Mouse (Mus musculus): ENCODE data around the gene Hyal1. TPM values are rescaled to one million over a fixed set of nuclear protein-coding genes. Genes with fewer than 3 reads are reported as not detected.

The Hyal1 gene
- total and polyA plus RNA-seq, 3 experiments, result 0.40 to 0.59 TPM; not detected in 1

DNA sequence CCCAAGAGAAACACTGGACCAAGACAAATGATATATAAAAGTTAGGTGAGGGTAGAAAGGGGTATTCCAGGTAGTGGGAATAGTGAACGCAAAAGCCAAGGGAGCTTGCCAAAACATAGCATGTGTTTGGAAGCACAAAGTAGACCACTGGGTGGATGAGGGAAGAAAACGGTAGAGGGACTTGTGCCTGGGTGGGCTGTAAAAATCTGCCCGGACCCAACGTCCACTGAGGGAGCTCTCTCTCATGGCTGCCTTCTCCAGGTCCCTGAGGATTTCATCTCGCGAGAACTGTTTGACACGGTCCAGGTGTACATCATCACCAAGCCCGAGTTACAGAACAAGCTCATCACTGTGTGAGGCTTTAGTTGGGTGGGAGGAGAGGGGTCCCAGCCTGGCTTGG, 34.0 kb upstream of the Hyal1 start:
- dilution Hi-C loops (cut with MboI; ENCODE audit: extremely low pct_ligation_motif_present, extremely low pct_unique_long_range_greater_than_20kb, low sequenced_read_pairs), result no loop called here
- peak overlapping the region; percentile 95 for H3K4me2 ChIP-seq (ENCODE audit: insufficient read depth, low read depth, poor library complexity, severe bottlenecking)
- in situ Hi-C loops (cut with MboI; ENCODE audit: low pct_ligation_motif_present, low pct_unique_long_range_greater_than_20kb, low sequenced_read_pairs), result no loop called here
- H3K4me1 ChIP-seq (ENCODE audit: control insufficient read depth in 1 of 2, insufficient read depth in 2 of 2), result peaks cover 5 to 40% of the 10 kb centered on the region in 2 experiments; a peak in 2 of 4 replicates
- H3K27me3 ChIP-seq (replicated peaks), result no peaks in the 10 kb centered on the region
- H3K36me3 ChIP-seq (replicated peaks in 1 of 2; ENCODE audit: control insufficient read depth in 1 of 2, insufficient read depth in 1 of 2, low read length in 1 of 2), result peaks cover 44 to 54% of the 10 kb centered on the region in 2 experiments
- no peak for DNase-seq (ENCODE audit: extremely low read depth)
- no peaks in the 10 kb centered on the region for H3K9me3 ChIP-seq (replicated peaks; ENCODE audit: low read length)
- TF ChIP-seq MAZ (IDR thresholded peaks at IDR 0.05; ENCODE audit: low read depth, low read length), result no peak
- TF ChIP-seq CHD2 (IDR thresholded peaks at IDR 0.05; ENCODE audit: low read length), result peak; percentile 75
- no peaks in the 10 kb centered on the region; the same call in 1 of the 2 replicates for H3K79me2 ChIP-seq (replicated peaks; ENCODE audit: control insufficient read depth, extremely low read depth, insufficient read depth, poor library complexity, severe bottlenecking)
- no peak overlapping the region for H3K27ac ChIP-seq (ENCODE audit: insufficient read depth, low read depth)
- H3K9ac ChIP-seq (ENCODE audit: insufficient read depth, low read depth), result peak overlapping the region; percentile 77
- H3K4me3 ChIP-seq (replicated peaks in 1 of 3; ENCODE audit: low read depth in 2 of 3, low read length in 2 of 3, poor library complexity in 1 of 3), result peak overlapping the region; percentile 63 to 76 (median 70)

DNA sequence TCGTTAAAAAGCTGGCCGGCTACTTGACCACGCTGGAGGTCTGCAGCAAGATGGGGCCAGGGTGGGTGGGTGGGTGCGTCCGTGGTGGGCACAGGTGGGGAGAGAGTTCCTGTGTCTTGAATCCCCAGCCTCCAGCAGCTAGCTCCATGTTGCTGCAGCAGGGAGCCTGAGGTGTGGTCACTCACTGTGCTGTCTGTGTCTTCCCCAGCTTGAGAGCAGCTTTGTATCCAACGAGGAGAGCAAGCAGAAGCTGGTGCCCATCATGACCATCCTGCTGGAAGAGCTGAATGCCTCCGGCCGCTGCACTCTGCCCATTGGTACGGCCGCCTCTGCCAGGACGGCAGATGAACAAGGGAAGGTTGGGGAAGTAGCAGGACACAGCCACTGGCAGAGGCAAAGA, 33.4 kb upstream of the Hyal1 start:
- dilution Hi-C loops (cut with MboI; ENCODE audit: extremely low pct_ligation_motif_present, extremely low pct_unique_long_range_greater_than_20kb, low sequenced_read_pairs), result no loop called here
- H3K4me2 ChIP-seq (ENCODE audit: insufficient read depth, low read depth, poor library complexity, severe bottlenecking), result no peak overlapping the region
- H3K9ac ChIP-seq (ENCODE audit: insufficient read depth, low read depth), result no peak overlapping the region

DNA sequence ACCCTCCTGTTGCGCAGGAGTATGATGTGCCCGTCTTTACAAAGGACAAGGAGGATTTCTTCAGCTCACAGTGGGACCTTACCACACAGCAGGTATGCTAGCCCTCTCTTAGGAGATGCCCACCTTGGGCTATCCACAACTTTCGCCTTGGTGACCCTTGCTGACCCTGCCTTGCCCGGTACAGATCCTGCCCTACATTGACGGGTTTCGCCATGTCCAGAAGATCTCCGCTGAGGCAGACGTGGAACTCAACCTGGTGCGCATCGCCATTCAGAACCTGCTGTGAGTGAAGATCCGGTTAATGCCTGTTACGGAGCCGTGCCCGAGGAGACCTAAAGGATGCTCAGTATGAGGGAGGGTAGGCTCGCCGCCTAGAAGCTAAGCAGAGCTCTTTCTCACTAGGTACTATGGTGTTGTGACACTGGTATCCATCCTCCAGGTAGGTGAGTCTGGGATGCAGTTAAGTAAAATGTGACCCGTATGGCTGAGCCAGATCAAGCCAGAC, 32.5 kb upstream of the Hyal1 start:
- H3K4me2 ChIP-seq (ENCODE audit: insufficient read depth, low read depth, poor library complexity, severe bottlenecking), result no peak overlapping the region
- no peaks in the 10 kb centered on the region for H3K9me3 ChIP-seq (replicated peaks; ENCODE audit: low read length)
- H3K4me1 ChIP-seq (ENCODE audit: control insufficient read depth in 1 of 2, insufficient read depth in 2 of 2), result peaks cover 5 to 45% of the 10 kb centered on the region in 2 experiments; a peak in 2 of 4 replicates
- H3K9ac ChIP-seq (ENCODE audit: insufficient read depth, low read depth), result no peak overlapping the region
- in situ Hi-C loops (cut with MboI; ENCODE audit: low pct_ligation_motif_present, low pct_unique_long_range_greater_than_20kb, low sequenced_read_pairs) (no loop called here), dilution Hi-C loops (cut with MboI; ENCODE audit: extremely low pct_ligation_motif_present, extremely low pct_unique_long_range_greater_than_20kb, low sequenced_read_pairs) (no loop called here)
- H3K4me3 ChIP-seq (replicated peaks in 1 of 3; ENCODE audit: low read depth in 2 of 3, low read length in 2 of 3, poor library complexity in 1 of 3), result no peak overlapping the region
- peaks cover 29 to 39% of the 10 kb centered on the region in 2 experiments for H3K36me3 ChIP-seq (replicated peaks in 1 of 2; ENCODE audit: control insufficient read depth in 1 of 2, insufficient read depth in 1 of 2, low read length in 1 of 2)
- no peaks in the 10 kb centered on the region for H3K27me3 ChIP-seq (replicated peaks)
- no peak overlapping the region for H3K27ac ChIP-seq (ENCODE audit: insufficient read depth, low read depth)
- DNase-seq (ENCODE audit: extremely low read depth), result no peak
- H3K79me2 ChIP-seq (replicated peaks; ENCODE audit: control insufficient read depth, extremely low read depth, insufficient read depth, poor library complexity, severe bottlenecking), result no peaks in the 10 kb centered on the region
- TF ChIP-seq E2F4 (IDR thresholded peaks at IDR 0.05; ENCODE audit: insufficient replicate concordance, low read depth, low read length) (no peak), ZNF384 (IDR thresholded peaks at IDR 0.05; ENCODE audit: low read depth, low read length) (no peak), MAFK (IDR thresholded peaks at IDR 0.05; ENCODE audit: insufficient replicate concordance, low read length) (no peak), ZMIZ1 (IDR thresholded peaks at IDR 0.05; ENCODE audit: low read depth, low read length) (no peak), TCF12 (IDR thresholded peaks at IDR 0.05; ENCODE audit: low read depth, low read length) (no peak), POLR2AphosphoS2 (IDR thresholded peaks at IDR 0.05; ENCODE audit: low read depth, low read length) (no peak), USF1 (IDR thresholded peaks at IDR 0.05; ENCODE audit: low read depth, low read length) (no peak), PAX5 (IDR thresholded peaks at IDR 0.05; ENCODE audit: low read length) (no peak), EP300 (IDR thresholded peaks at IDR 0.05; ENCODE audit: low read length) (no peak)

More for the DNA sequence above, 33.4 kb upstream of the Hyal1 start:
- in situ Hi-C loops (cut with MboI; ENCODE audit: low pct_ligation_motif_present, low pct_unique_long_range_greater_than_20kb, low sequenced_read_pairs), result no loop called here
- H3K9me3 ChIP-seq (replicated peaks; ENCODE audit: low read length), result no peaks in the 10 kb centered on the region
- peaks cover 38 to 48% of the 10 kb centered on the region in 2 experiments for H3K36me3 ChIP-seq (replicated peaks in 1 of 2; ENCODE audit: control insufficient read depth in 1 of 2, insufficient read depth in 1 of 2, low read length in 1 of 2)
- DNase-seq (ENCODE audit: extremely low read depth), result no peak
- no peak overlapping the region for H3K27ac ChIP-seq (ENCODE audit: insufficient read depth, low read depth)
- no peaks in the 10 kb centered on the region for H3K79me2 ChIP-seq (replicated peaks; ENCODE audit: control insufficient read depth, extremely low read depth, insufficient read depth, poor library complexity, severe bottlenecking)
- peaks cover 5 to 45% of the 10 kb centered on the region in 2 experiments; a peak in 2 of 4 replicates for H3K4me1 ChIP-seq (ENCODE audit: control insufficient read depth in 1 of 2, insufficient read depth in 2 of 2)
- no peaks in the 10 kb centered on the region for H3K27me3 ChIP-seq (replicated peaks)
- no peak for TF ChIP-seq MAZ (IDR thresholded peaks at IDR 0.05; ENCODE audit: low read depth, low read length)
- no peak for TF ChIP-seq EP300 (IDR thresholded peaks at IDR 0.05; ENCODE audit: low read length)
- TF ChIP-seq USF2 (conservative IDR thresholded peaks at IDR 0.05; ENCODE audit: low read depth, low read length), result no peak
- TF ChIP-seq MAFK (IDR thresholded peaks at IDR 0.05; ENCODE audit: insufficient replicate concordance, low read length), result no peak
- no peak for TF ChIP-seq GABPA (IDR thresholded peaks at IDR 0.05; ENCODE audit: insufficient replicate concordance, low read depth, low read length)
- TF ChIP-seq IRF4 (IDR thresholded peaks at IDR 0.05; ENCODE audit: low read depth, low read length), result no peak
- no peak for TF ChIP-seq NELFE (IDR thresholded peaks at IDR 0.05; ENCODE audit: low read depth, low read length)
- TF ChIP-seq SIN3A (IDR thresholded peaks at IDR 0.05; ENCODE audit: low read length), result no peak
- no peak for TF ChIP-seq NRF1 (IDR thresholded peaks at IDR 0.05; ENCODE audit: low read depth, low read length)
- TF ChIP-seq JUN (IDR thresholded peaks at IDR 0.05; ENCODE audit: insufficient read depth, low read depth, low read length), result no peak
- TF ChIP-seq CHD2 (IDR thresholded peaks at IDR 0.05; ENCODE audit: low read length), result no peak
- TF ChIP-seq ZNF384 (IDR thresholded peaks at IDR 0.05; ENCODE audit: low read depth, low read length), result no peak
- TF ChIP-seq MYC (IDR thresholded peaks at IDR 0.05; ENCODE audit: low read depth, low read length), result no peak
- no peak for TF ChIP-seq POLR2AphosphoS2 (IDR thresholded peaks at IDR 0.05; ENCODE audit: low read depth, low read length)
- no peak for TF ChIP-seq MXI1 (IDR thresholded peaks at IDR 0.05; ENCODE audit: low read depth, low read length)
- TF ChIP-seq KAT2A (IDR thresholded peaks at IDR 0.05; ENCODE audit: insufficient replicate concordance, low read length), result no peak
- no peak for TF ChIP-seq UBTF (IDR thresholded peaks at IDR 0.05; ENCODE audit: low read depth, low read length)
- TF ChIP-seq BHLHE40 (IDR thresholded peaks at IDR 0.05; ENCODE audit: low read depth, low read length), result no peak
- no peak overlapping the region for H3K4me3 ChIP-seq (replicated peaks in 1 of 3; ENCODE audit: low read depth in 2 of 3, low read length in 2 of 3, poor library complexity in 1 of 3)
